Mouse (Mus musculus) lung, embryonic 15.5 days (tissue): Measurements from ENCODE around the gene C130050O18Rik. TPM values are rescaled to one million over a fixed set of nuclear protein-coding genes. Genes with fewer than 3 reads are reported as not detected.
A peak's percentile ranks its signal among the peaks of the same experiment; 100 is the strongest.

ENCODE experiments used
- ATAC-seq: fragments of 200-750 bp; cut with Nextera tagmentation; 2 replicates; pipeline ENCODE4 v1.8.0; 2017; ENCODE audit warnings: moderate number of reproducible peaks, borderline replicate concordance; ENCODE audit not compliant: low FRiP score, low TSS enrichment; ENCODE audit errors: extremely low read depth
- H3K27ac ChIP-seq: fragments of 300-500 bp; sonication (generic); 2 replicates; pipeline ENCODE4 v1.5.1; 2015; ENCODE audit warnings: moderate library complexity, mild to moderate bottlenecking, inconsistent platforms
- H3K27me3 ChIP-seq: fragments of 300-500 bp; sonication (generic); 2 replicates; pipeline ENCODE4 v1.6.1; 2015; ENCODE audit warnings: inconsistent platforms
- H3K36me3 ChIP-seq: fragments of 300-500 bp; sonication (generic); 2 replicates; pipeline ENCODE4 v1.6.1; 2015; ENCODE audit warnings: inconsistent platforms
- H3K4me1 ChIP-seq: fragments of 300-500 bp; sonication (generic); 2 replicates; pipeline ENCODE4 v1.6.1; 2015; ENCODE audit warnings: inconsistent platforms
- H3K4me2 ChIP-seq: fragments of 300-500 bp; sonication (generic); 2 replicates; pipeline ENCODE4 v1.6.1; 2015; ENCODE audit warnings: inconsistent platforms, mild to moderate bottlenecking, moderate library complexity
- H3K4me3 ChIP-seq: fragments of 300-500 bp; sonication (generic); 2 replicates; pipeline ENCODE4 v1.5.1; 2015; ENCODE audit warnings: mild to moderate bottlenecking, inconsistent platforms
- H3K9ac ChIP-seq: fragments of 300-500 bp; sonication (generic); 2 replicates; pipeline ENCODE4 v1.6.1; 2015; ENCODE audit warnings: inconsistent platforms
- H3K9me3 ChIP-seq: fragments of 300-500 bp; sonication (generic); 2 replicates; pipeline ENCODE4 v1.6.1; 2016; ENCODE audit warnings: inconsistent platforms
- WGBS: fragments of 180-500 bp; shearing (Covaris S2); methylation state at CpG from one replicate; pipeline ENCODE4 v1.1.7; 2015; 5-methylcytosine and 5-hydroxymethylcytosine counted together
- polyA plus RNA-seq: library from polyadenylated mRNA; unstranded; fragments of >200 nt; fragmentation: Nextera tagmentation; extraction: Ambion mirVana; gene quantifications from 2 replicates; pipeline ENCODE4 v1.2.1, GENCODE M21; 2015

The C130050O18Rik gene
- polyA plus RNA-seq, 1 experiment from 2014 or later = 1.0 TPM

- Histone ChIP-seq H3K36me3 (no peaks in the 10 kb centered on the region), H3K27ac (no peak overlapping the region), H3K4me3 (no peak overlapping the region), H3K4me1 (peaks cover 12% of the 10 kb centered on the region; the same call in 1 of the 2 replicates), H3K4me2 (no peak overlapping the region), H3K9ac (no peak overlapping the region), H3K27me3 (no peaks in the 10 kb centered on the region), H3K9me3 (no peaks in the 10 kb centered on the region)
- ATAC-seq = no peak
- 64% methylated on average over 7 of the region's 7 CpGs for WGBS
Observed at GRCm38 (mm10) chr5:139405478-139405877, 398 bp downstream of the C130050O18Rik start.

- Histone ChIP-seq H3K9me3 (no peaks in the 10 kb centered on the region), H3K4me3 (no peak overlapping the region), H3K27ac (no peak overlapping the region), H3K4me1 (peaks cover 12% of the 10 kb centered on the region; the same call in 1 of the 2 replicates), H3K4me2 (no peak overlapping the region), H3K9ac (no peak overlapping the region), H3K36me3 (no peaks in the 10 kb centered on the region), H3K27me3 (no peaks in the 10 kb centered on the region)
- ATAC-seq = no peak
- 58% methylated on average over 3 of the region's 3 CpGs for WGBS
Observed at GRCm38 (mm10) chr5:139405953-139406352, 873 bp downstream of the C130050O18Rik start.

GRCm38 (mm10) chr5:139407121-139407885 is 2.2 kb downstream of the C130050O18Rik start:
- Histone ChIP-seq H3K4me3 (no peak overlapping the region), H3K4me1 (peaks cover 12% of the 10 kb centered on the region; the same call in 1 of the 2 replicates), H3K9me3 (no peaks in the 10 kb centered on the region), H3K9ac (no peak overlapping the region), H3K36me3 (no peaks in the 10 kb centered on the region), H3K4me2 (no peak overlapping the region), H3K27me3 (no peaks in the 10 kb centered on the region), H3K27ac (no peak overlapping the region)
- ATAC-seq = no peak
- WGBS = 76% methylated on average over 14 of the region's 14 CpGs

- ATAC-seq = no peak
- Histone ChIP-seq H3K4me1 (peaks cover 12% of the 10 kb centered on the region; the same call in 1 of the 2 replicates), H3K4me3 (no peak overlapping the region), H3K27ac (no peak overlapping the region), H3K9ac (no peak overlapping the region), H3K4me2 (no peak overlapping the region), H3K27me3 (no peaks in the 10 kb centered on the region), H3K36me3 (no peaks in the 10 kb centered on the region), H3K9me3 (no peaks in the 10 kb centered on the region)
- 74% methylated on average over 7 of the region's 7 CpGs for WGBS
Observed at GRCm38 (mm10) chr5:139408511-139408910, 3.4 kb downstream of the C130050O18Rik start.

- ATAC-seq = peak; percentile 32; the same call in 1 of the 2 replicates
- 55% methylated on average over 12 of the region's 12 CpGs for WGBS
- H3K4me1 ChIP-seq = peaks cover 12% of the 10 kb centered on the region; the same call in 1 of the 2 replicates
- H3K9me3 ChIP-seq = no peaks in the 10 kb centered on the region
- peak overlapping the region; percentile 25; the same call in 1 of the 2 replicates for H3K27ac ChIP-seq
- no peak overlapping the region for H3K4me2 ChIP-seq
- no peaks in the 10 kb centered on the region for H3K27me3 ChIP-seq
- H3K4me3 ChIP-seq = no peak overlapping the region
- H3K36me3 ChIP-seq = no peaks in the 10 kb centered on the region
- no peak overlapping the region for H3K9ac ChIP-seq
Observed at GRCm38 (mm10) chr5:139409412-139409811, 4.3 kb downstream of the C130050O18Rik start.

GRCm38 (mm10) chr5:139410056-139410455 is 5.0 kb downstream of the C130050O18Rik start:
- Histone ChIP-seq H3K4me3 (no peak overlapping the region), H3K9me3 (no peaks in the 10 kb centered on the region), H3K9ac (no peak overlapping the region), H3K36me3 (no peaks in the 10 kb centered on the region), H3K27me3 (no peaks in the 10 kb centered on the region), H3K4me1 (peaks cover 12% of the 10 kb centered on the region; the same call in 1 of the 2 replicates), H3K4me2 (no peak overlapping the region), H3K27ac (no peak overlapping the region)
- 76% methylated on average over 4 of the region's 4 CpGs for WGBS
- ATAC-seq = no peak

- H3K9ac ChIP-seq = no peak overlapping the region
- no peak overlapping the region for H3K4me2 ChIP-seq
- no peak overlapping the region for H3K4me3 ChIP-seq
- no peak for ATAC-seq
- H3K36me3 ChIP-seq = no peaks in the 10 kb centered on the region
- peaks cover 12% of the 10 kb centered on the region; the same call in 1 of the 2 replicates for H3K4me1 ChIP-seq
- 90% methylated on average over 6 of the region's 6 CpGs for whole genome bisulfite sequencing
- H3K9me3 ChIP-seq = no peaks in the 10 kb centered on the region
- no peaks in the 10 kb centered on the region for H3K27me3 ChIP-seq
- H3K27ac ChIP-seq = no peak overlapping the region
Observed at GRCm38 (mm10) chr5:139411117-139411516, 6.0 kb downstream of the C130050O18Rik start.

- Histone ChIP-seq H3K4me2 (no peak overlapping the region), H3K4me1 (peaks cover 12% of the 10 kb centered on the region; the same call in 1 of the 2 replicates), H3K9ac (no peak overlapping the region), H3K27me3 (no peaks in the 10 kb centered on the region), H3K4me3 (no peak overlapping the region), H3K36me3 (no peaks in the 10 kb centered on the region), H3K9me3 (no peaks in the 10 kb centered on the region), H3K27ac (no peak overlapping the region)
- 62% methylated on average over 15 of the region's 15 CpGs for WGBS
- no peak for ATAC-seq
Observed at GRCm38 (mm10) chr5:139411665-139412314, 6.7 kb downstream of the C130050O18Rik start.

GRCm38 (mm10) chr5:139413545-139413944 is 8.5 kb downstream of the C130050O18Rik start:
- Histone ChIP-seq H3K4me2 (no peak overlapping the region), H3K9me3 (no peaks in the 10 kb centered on the region), H3K27me3 (no peaks in the 10 kb centered on the region), H3K9ac (no peak overlapping the region), H3K27ac (no peak overlapping the region), H3K4me1 (peaks cover 9% of the 10 kb centered on the region), H3K4me3 (no peak overlapping the region), H3K36me3 (no peaks in the 10 kb centered on the region)
- no peak for ATAC-seq
- 79% methylated on average over 4 of the region's 4 CpGs for WGBS

- Histone ChIP-seq H3K4me3 (no peak overlapping the region), H3K27ac (no peak overlapping the region), H3K36me3 (no peaks in the 10 kb centered on the region), H3K9me3 (no peaks in the 10 kb centered on the region), H3K9ac (no peak overlapping the region), H3K4me2 (no peak overlapping the region), H3K27me3 (no peaks in the 10 kb centered on the region), H3K4me1 (peaks cover 9% of the 10 kb centered on the region)
- 86% methylated on average over 5 of the region's 5 CpGs for WGBS
- ATAC-seq = no peak
Observed at GRCm38 (mm10) chr5:139415001-139415400, 9.9 kb downstream of the C130050O18Rik start.

- H3K4me1 ChIP-seq = peaks cover 12% of the 10 kb centered on the region
- no peak for ATAC-seq
Observed at GRCm38 (mm10) chr5:139416942-139417341, 11.9 kb downstream of the C130050O18Rik start.

GRCm38 (mm10) chr5:139417480-139417879 is 12.4 kb downstream of the C130050O18Rik start:
- Histone ChIP-seq H3K4me1 (peaks cover 18% of the 10 kb centered on the region), H3K4me3 (no peak overlapping the region), H3K9ac (no peak overlapping the region), H3K27me3 (no peaks in the 10 kb centered on the region), H3K27ac (no peak overlapping the region), H3K36me3 (no peaks in the 10 kb centered on the region), H3K9me3 (no peaks in the 10 kb centered on the region), H3K4me2 (no peak overlapping the region)
- ATAC-seq = no peak
- 84% methylated on average over 3 of the region's 3 CpGs for WGBS

More at GRCm38 (mm10) chr5:139416942-139417341, 11.9 kb downstream of the C130050O18Rik start:
- no peak overlapping the region for H3K27ac ChIP-seq
- no peaks in the 10 kb centered on the region for H3K36me3 ChIP-seq
- H3K27me3 ChIP-seq = no peaks in the 10 kb centered on the region
- H3K4me2 ChIP-seq = no peak overlapping the region
- H3K4me3 ChIP-seq = no peak overlapping the region
- 86% methylated on average over 4 of the region's 4 CpGs for whole genome bisulfite sequencing
- H3K9ac ChIP-seq = no peak overlapping the region
- no peaks in the 10 kb centered on the region for H3K9me3 ChIP-seq
